Mouse (Mus musculus): Measurements from ENCODE around the gene Gm49378.

Gene Gm49378

DNA sequence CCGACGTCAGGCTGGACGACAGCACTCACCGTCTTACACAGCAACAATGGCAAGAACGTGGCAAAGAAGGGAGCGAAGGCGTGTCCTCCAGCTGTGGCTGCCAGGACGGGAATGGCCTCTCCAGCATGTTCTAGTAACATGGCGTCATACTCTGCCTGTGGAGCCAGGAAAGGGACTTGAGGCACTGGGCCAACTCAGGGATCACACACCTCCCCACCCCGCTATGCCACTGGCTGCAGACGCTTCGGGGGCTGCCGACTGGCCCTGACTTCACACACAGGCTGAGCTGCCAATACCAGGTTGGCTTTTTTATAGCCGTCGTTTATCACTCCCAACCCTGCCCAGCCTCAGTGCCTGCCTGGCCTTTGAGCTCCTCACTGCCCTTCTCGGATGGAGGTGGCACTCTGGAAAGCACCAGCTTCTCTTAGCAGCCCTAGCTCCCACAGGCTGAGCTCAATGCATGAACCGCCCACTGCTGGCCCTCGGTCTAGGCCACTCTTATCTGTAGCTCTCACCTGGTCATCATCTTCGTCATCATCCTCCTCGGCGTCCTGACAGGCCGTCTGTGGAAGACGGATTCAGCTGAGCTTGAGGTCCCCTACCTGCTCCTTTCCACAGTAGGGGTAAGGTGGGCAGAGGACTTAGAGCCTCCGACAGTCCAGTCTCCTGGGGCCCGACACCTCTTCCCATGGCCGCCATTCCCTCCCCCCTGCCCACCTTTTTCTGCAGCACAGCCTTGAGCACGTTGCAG is 9.4 kb downstream of the Gm49378 start:
- DNase-seq, result peak; percentile 94

DNA sequence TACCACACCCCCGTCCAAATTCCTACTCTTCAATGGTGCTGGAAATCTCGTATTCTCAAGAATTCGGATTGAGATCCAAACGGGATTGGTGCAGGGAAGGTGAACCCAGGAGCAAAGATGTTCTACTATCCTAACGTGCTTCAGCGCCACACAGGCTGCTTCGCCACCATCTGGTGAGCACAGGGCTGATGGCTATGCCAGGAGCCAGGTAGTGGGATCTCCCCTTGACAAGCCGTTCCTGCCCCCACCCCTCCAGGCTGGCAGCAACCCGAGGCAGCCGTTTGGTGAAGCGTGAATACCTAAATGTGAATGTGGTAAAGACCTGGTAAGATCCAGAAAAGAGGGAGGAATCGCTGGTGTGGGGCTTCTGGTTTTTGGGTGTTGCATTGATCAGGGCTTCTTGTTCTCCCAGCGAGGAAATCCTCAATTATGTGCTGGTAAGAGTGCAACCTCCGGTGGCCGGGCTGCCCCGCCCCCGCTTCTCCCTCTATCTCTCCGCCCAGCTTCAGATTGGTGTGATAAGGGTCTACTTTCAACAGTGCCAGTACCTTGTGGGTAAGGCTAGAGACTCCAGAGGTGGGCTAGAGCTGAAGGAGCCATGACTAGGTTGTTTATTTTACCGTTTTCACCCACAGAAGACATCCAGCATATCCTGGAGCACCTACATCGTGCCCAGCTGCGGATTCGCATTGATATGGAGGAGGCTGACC is 19.1 kb downstream of the Gm49378 start:
- no peak for DNase-seq

- peak; percentile 91 for DNase-seq
These were observed 19.9 kb downstream of the Gm49378 start, which contains the start of gene Rec8 for GRCm38 (mm10) chr14:55617822-55618221. Gene Rec8 (plus strand): TSS chr14:55618037.

DNA sequence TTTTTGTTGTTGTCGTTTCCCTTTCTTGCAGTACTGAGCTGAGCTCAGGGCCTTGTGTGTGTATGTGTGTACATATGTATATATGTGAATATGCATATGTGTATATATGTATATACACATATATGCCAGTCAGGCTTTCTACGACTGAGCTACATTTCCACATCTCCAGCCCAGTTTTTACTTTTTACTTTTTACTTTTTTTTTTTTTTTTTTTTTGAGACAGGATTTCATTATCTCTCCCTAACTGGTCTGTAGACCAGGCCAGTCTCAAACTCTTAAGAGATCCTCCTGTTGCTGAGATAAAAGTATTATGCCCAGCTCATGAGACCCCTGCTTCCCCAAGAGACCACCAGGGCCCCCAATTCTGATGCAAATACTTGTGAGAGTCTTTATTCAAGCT is 20.9 kb downstream of the Gm49378 start:
- no peak for DNase-seq

DNA sequence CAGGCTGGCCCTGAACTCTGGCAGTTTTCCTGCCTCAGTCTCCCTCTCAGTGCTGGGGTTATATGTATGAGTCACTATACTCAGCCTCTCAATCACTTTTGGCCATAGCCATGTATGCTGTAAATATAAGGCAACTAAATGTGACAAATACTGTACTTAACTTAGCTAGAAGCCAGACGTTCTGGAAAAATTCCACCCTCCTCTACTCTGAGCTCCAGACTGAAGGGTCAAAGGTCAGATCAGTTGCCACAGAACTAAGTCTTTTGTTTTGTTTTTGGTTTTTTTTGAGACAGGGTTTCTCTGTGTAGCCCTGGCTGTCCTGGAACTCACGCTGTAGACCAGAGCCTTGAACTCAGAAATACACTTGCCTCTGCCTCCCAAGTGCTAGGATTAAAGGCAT is 21.8 kb downstream of the Gm49378 start:
- DNase-seq, result no peak

DNA sequence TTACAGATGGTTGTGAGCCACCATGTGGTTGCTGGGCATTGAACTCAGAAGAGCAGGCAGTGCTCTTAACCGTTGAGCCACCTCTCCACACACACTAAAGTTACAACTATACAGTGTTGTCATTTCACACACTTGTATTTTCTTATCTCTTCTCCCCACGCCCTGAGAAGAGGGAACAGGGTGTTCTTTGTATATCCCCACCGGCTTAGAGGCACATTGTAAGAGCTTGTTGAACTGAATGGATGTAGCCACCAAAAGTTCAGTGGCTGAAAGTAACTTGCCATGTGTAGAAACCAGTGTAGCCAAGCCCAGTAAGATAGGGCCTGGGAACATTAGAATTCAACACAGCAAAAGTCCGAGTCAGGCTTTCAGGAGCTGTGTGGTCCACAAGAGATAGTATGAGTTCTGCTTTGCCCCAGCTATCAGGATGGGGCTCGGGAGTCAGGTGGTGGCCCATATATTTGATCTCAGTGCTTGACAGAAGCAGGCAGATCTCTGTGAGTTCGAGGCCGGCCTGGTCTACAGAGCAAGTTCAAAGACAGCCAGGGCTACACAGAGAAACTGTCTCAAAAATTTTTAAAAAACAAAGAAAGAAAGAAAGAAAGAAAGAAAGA is 23.0 kb downstream of the Gm49378 start:
- no peak for DNase-seq

- no peak for DNase-seq
These were observed 24.3 kb downstream of the Gm49378 start for GRCm38 (mm10) chr14:55613346-55613745.

- peak; percentile 91 for DNase-seq
These were observed 29.4 kb downstream of the Gm49378 start for GRCm38 (mm10) chr14:55608339-55608738.

- peak; percentile 88 for DNase-seq
These were observed 31.8 kb downstream of the Gm49378 start for GRCm38 (mm10) chr14:55605743-55606459.

DNA sequence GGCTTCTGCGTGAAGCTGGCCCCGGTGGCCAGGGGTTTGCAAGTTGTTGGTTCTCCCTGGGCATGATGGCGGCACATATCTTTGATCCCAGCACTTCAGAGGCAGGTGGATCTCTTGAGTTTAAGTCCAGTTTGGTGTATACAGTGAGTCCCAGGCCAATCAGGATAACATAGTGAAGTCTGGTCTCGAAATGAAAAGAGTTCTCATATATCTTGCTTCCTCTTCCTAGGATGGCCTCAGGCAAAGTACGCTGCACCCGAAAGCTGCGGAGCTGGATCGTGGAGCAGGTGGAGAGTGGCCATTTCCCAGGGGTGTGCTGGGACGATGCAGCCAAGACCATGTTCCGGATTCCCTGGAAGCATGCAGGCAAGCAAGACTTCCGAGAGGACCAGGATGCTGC is 32.9 kb downstream of the Gm49378 start:
- DNase-seq, result peak; percentile 86

- DNase-seq, result peak; percentile 99
These were observed 33.8 kb downstream of the Gm49378 start for GRCm38 (mm10) chr14:55603633-55604576.

DNA sequence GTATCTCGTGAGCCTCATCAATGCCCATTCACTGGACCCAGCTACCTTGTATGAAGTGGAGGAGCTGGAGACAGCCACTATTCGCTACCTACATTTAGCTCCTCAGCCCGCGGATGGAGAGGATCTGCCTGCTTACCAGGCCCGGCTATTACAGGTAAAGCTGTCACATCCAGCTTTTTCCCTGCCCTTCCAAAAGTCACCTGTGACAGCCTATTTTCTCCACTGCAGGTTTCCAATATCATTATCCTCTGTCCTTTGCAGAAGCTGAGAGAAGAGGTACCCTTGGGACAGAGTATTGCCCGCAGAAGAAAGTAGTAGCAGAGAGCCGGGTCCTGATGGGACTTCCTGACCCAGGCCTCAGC is 34.4 kb downstream of the Gm49378 start, which contains the start of gene Irf9:
TSS of gene Irf9 (plus strand) at position 301 of the 362 bp plus-strand sequence.
- DNase-seq, result no peak

DNA sequence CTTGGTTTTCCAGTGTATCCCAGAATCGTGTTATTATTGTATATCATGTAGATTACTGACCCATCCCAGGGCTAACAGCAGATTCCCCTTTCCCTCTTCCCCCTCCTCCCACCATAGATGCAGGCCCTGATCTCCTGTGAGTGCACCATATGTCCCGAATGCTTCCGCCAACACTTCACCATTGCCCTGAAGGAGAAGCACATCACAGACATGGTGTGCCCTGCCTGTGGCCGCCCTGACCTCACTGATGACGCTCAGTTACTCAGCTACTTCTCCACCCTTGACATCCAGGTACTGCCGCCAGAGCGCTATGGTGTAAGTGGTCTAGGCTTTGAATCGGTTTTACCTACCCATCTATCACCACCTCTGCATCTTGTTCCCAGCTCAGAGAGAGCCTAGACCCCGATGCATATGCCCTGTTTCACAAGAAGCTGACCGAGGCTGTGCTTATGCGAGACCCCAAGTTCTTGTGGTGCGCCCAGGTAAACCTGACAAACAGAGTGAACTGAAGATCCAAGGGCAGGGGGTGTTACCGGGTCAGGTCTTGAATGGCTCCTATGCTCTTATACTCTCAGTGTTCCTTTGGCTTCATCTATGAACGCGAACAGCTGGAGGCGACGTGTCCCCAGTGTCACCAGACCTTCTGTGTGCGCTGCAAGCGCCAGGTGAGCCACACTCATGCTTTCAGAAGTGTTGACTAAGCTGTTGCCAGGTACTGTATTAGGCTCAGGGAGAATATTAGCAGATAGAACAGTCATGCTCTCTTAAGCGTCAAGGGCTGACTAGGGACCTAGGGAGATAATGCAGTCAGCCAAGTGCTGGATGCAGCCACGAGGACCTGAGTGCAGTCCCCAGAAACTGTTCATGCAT is 38.9 kb downstream of the Gm49378 start:
- DNase-seq, result peak; percentile 90

- DNase-seq, result peak; percentile 90
These were observed 41.5 kb downstream of the Gm49378 start for GRCm38 (mm10) chr14:55596036-55596690.

GRCm38 (mm10) chr14:55592226-55592625 is 45.5 kb downstream of the Gm49378 start:
- no peak for DNase-seq

GRCm38 (mm10) chr14:55591331-55591891 is 46.3 kb downstream of the Gm49378 start, which contains the start of gene Rnf31:
Gene Rnf31 (plus strand): TSS chr14:55591708.
- peak; percentile 100 for DNase-seq

GRCm38 (mm10) chr14:55590748-55591330 is 46.9 kb downstream of the Gm49378 start, which contains the start of gene Psme2:
Gene Psme2 (minus strand): TSS chr14:55591113.
- peak; percentile 100 for DNase-seq

DNA sequence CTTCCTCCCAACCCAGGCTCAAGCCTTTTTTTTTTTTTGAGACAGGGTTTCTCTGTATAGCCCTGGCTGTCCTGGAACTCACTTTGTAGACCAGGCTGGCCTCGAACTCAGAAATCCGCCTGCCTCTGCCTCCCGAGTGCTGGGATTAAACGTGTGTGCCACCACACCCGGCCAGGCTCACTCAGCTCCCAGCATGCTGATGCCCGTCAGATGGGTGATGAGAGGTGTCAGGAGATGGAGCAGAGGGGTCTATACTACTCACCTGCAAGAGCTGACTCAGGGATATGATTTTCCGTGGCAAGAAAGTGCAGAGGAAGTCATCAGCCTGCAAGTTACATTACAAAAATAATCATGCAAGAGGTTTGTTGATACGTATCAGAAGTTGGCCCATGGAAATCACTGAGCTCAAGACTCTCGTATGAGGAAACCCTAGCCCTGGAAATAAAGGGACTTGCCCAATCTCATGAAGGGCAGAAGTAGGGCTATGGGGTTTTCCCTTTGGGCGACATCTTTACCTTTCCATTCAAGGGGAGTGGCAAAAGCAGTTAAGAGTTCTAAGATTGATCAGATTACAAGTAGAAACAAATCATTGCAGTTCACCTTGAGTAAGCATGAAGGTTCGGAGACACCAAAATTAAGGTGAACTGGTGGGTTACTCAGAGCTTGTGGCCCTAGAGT is 47.8 kb downstream of the Gm49378 start:
- DNase-seq, result peak; percentile 94

DNA sequence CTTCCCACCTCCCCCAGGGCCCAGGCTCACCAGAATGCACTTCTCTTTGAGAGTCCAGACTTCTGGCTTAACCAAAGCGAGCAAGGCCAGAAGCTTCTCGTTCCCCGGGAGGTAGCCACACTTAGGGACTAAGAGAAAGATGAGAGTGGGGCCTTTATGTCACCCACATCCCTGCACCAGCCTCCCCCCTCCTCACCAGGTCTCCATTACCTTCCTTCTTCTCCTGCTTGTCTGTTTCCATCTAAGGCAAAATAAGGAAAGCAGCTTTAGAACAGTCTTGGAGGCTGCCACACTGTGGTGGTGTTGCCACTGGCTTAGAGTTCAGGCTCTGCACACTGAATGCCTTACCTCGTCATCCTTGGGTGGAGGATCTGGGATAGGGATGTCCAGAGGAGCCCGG is 48.4 kb downstream of the Gm49378 start:
- peak; percentile 91 for DNase-seq

Data from heart, adult 11 months (tissue).